Mouse (Mus musculus) embryonic fibroblast, embryonic 13.5 days (primary cell): ENCODE results near the gene Uqcr10.

Source experiments
- CTCF ChIP-seq: IDR thresholded peaks from 2 replicates; pipeline ENCODE4 v1.5.1; 2011; ENCODE audit warnings: mild to moderate bottlenecking, control low read depth, low read length, moderate library complexity, borderline replicate concordance; ENCODE audit not compliant: insufficient read depth
- POLR2A ChIP-seq: IDR thresholded peaks from 2 replicates; pipeline ENCODE4 v1.6.1; 2011; ENCODE audit warnings: low read depth, mild to moderate bottlenecking, control low read depth, low read length, moderate library complexity

DNA sequence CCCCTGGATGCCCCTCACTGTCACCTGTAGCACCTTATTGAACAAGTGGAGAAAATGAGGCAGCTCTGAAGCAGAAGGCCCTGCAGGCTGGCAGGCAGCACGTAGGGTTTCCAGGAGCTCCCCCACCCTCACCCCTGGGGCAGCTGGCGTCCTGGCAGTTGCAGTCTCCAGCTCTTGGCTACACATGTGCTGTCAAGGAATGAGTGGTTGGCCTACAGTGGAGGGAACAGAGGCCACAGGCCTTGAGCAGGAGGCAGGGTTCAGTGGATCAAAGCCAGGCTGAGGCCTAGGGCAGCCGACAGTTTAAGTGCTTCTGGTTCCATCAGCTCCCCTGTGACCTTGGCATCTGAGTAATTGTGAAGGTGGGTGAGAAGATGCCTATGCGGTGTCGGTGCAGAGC is 26.8 kb upstream of the Uqcr10 start:
- TF ChIP-seq CTCF (no peak), POLR2A (no peak)
